Mouse (Mus musculus) gastrocnemius, postnatal 25 days (tissue): ENCODE data around the gene Exosc6. TPM values are rescaled to one million over a fixed set of nuclear protein-coding genes. Genes with fewer than 3 reads are reported as not detected.
"Not testable (repeated sequence)": the region's sequence is repeated elsewhere in the genome, so short reads cannot be mapped to it uniquely, and the experiment has no call there.

Experiments
- DNase-seq: peaks from one replicate; pipeline ENCODE4 v3.0.0; 2022
- microRNA-seq, 2 experiments: library from miRNA; unstranded; fragments of <30 nt; microRNA quantifications; one replicate each; pipeline ENCODE4 v1.2.0; 2021; ENCODE audit warnings: borderline replicate concordance in 2 of 2
- total RNA-seq, 2 experiments: library from RNA; stranded (reverse); gene quantifications; 1 replicate in 1 of 2; 2 replicates in 1 of 2; pipeline ENCODE4 v1.2.3; 2021

Gene Exosc6
- total RNA-seq, 2 experiments from 2014 or later: not detected

DNA sequence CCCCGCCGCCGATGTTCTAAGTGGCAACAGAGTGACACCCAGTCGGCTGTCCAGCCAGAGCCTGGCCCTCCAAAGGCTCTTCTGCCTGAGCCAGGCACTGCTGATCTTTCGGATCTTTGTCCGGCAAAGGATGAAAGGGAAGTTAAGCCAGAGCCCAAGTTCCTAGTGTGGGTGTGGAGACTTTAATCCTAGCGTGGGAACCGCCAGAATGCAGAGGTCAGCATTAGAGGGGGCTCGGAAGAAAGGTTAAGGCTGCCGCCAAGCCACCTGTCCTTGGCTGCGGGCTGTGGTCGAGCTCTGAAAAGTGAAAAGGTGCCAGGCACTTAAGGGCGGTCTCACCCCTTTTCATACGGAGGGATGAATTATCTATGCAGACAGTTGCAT lies 5.5 kb downstream of the Exosc6 start:
- no peak for DNase-seq

- DNase-seq: peak; percentile 73
Observed at GRCm38 (mm10) chr8:111062072-111062757, 6.1 kb downstream of the Exosc6 start.

GRCm38 (mm10) chr8:111062893-111063292 lies 6.8 kb downstream of the Exosc6 start:
- DNase-seq: no peak

- DNase-seq: no peak
Observed at GRCm38 (mm10) chr8:111066308-111066707, 10.2 kb downstream of the Exosc6 start.

GRCm38 (mm10) chr8:111067439-111067838 lies 11.3 kb downstream of the Exosc6 start:
- DNase-seq: no peak

DNA sequence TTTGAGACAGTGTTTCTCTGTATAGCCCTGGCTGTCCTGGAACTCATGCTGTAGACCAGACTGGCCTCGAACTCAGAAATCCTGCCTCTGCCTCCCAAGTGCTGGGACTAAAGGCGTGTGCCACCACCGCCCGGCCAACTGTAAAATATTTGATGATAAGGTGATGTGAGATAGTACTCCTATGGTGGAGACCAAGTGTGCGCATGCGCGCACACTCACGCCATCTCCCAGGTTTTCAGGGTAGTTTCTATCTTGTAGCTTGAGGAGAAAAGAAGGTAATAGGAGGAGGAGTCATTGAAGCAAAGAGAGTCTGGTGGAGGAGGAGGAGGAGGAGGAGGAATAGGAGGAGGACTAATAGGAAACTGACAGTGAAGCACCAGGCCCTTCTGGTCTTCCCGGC lies 12.5 kb downstream of the Exosc6 start:
- not testable (repeated sequence) for DNase-seq

DNA sequence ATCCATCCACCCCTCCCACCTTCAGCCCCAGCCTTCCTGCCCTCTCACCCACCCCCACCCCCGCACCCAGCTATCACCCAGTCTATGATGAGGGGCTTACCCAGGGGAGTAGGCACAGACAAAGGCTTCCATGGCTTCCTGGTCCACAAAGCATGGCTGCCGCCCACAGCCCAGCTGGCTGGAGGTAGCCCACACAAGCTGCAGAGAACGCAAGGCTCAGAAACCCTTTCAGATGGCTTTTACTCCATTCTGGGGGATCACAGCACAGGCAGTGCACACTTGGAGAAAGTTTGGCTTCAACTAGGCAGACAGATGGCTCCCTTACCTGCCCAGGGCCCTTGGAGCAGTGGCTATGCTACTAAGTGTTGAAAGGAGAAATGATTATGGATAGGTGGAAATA lies 19.8 kb downstream of the Exosc6 start:
- no peak for DNase-seq

GRCm38 (mm10) chr8:111079461-111079860 lies 23.3 kb downstream of the Exosc6 start:
- DNase-seq: no peak

GRCm38 (mm10) chr8:111079861-111080271 lies 23.7 kb downstream of the Exosc6 start:
- peak; percentile 12 for DNase-seq

- no peak for DNase-seq
Observed at GRCm38 (mm10) chr8:111081580-111082258, 25.6 kb downstream of the Exosc6 start.

- DNase-seq: not testable (repeated sequence)
Observed at GRCm38 (mm10) chr8:111083936-111084335, 27.8 kb downstream of the Exosc6 start.

DNA sequence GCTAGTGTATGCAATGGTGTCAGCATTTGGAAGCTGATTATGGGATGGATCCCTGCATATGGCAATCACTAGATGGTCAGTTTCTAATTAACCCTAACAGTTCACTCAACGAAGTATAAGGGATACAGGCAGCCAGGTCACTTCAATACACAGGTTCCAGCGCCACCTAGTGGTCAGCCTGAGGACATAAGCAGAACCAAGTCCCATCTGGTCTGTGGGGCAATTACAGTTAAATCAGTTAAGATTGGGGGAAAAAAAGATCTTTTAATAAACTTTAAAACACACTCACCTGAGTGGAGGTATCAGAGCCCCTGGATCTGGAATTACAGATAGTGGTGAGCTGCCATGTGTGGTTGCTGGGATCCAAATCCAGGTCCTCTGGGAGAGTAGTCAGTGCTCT lies 34.0 kb downstream of the Exosc6 start:
- peak; percentile 42 for DNase-seq

DNA sequence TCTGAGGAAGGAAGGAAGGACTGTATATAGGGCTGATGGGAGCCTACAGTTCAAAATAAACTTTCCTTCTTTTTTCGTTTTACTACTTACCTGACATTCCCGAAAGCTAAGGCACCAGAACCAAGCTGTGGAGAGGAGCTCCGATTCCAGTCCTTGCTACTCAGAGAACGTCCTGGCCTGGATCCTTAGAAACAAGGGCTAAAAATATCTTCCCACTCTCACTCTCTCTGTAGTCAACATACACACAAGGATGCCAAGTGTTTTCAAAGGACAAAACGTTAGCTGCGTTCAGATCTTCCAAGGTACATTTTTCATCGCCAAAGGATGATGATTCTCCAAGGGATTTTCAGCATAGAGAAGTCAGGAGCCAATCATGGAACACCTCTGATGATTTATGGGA lies 35.6 kb downstream of the Exosc6 start:
- DNase-seq: peak; percentile 10

DNA sequence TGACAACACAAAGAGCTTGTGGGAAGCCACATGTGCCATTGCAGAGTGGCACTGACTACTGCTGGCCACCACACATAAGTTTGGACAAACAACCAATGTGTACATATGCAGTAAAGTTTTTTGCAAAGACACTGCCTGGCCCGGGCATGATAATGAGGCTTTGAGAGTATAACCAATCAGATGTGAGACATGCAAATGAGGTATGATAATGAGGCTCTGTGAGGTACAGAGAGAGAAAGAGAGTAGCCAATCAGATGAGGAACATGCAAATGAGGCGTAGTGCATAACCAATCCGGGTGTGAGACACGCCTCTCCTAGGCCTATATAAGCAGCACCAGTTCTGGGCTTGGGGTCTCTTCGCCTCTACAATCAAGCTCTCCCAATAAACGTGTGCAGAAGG lies 36.2 kb downstream of the Exosc6 start, which contains the start of gene Clec18a:
TSS of gene Clec18a (minus strand) at position 101 of the 400 bp plus-strand sequence.
- DNase-seq: not testable (repeated sequence)

DNA sequence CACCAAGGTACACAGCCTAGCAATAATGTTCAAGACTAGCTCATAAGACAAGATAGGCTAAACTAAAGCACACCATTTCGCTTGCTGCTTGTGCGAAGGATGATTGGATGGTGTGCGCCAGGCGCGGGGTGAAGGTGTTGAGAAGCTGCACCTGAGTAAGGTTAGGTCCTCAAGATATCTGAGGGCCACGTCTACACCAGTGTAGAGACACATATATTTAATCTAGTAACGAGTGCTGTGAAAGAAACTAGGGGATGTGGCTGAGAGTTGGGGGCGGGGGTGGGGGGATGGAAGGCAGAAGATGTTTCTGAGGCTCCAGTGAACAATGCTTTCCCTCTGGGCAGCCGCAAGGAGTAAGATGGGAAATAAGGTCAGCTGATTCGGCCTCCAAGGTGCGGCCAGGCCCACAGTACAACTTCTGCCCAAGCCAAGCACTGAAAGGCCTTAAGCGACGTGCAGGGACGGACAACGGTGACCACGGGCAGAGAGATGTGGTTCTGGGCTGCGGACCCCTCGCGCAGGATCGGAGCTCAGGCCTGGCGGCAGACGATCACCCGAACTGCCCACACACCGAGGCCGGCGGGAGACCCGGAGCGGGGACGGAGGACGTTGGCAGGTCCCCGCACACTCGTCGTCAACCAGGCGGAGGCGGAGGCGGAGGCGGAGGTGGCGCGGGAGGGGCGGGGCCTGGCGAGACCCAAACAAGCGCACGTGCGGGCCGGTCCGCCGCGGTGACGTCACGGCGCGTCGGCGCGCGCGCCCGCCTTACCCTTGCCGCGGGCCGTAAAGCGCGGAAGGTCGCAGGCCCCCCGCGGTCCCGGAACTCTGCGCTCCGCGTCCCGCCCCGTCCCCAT lies 38.0 kb downstream of the Exosc6 start, which contains the start of gene Pdpr:
TSS of gene Pdpr (plus strand) at position 766 of the 854 bp plus-strand sequence.
- peak; percentile 94 for DNase-seq

DNA sequence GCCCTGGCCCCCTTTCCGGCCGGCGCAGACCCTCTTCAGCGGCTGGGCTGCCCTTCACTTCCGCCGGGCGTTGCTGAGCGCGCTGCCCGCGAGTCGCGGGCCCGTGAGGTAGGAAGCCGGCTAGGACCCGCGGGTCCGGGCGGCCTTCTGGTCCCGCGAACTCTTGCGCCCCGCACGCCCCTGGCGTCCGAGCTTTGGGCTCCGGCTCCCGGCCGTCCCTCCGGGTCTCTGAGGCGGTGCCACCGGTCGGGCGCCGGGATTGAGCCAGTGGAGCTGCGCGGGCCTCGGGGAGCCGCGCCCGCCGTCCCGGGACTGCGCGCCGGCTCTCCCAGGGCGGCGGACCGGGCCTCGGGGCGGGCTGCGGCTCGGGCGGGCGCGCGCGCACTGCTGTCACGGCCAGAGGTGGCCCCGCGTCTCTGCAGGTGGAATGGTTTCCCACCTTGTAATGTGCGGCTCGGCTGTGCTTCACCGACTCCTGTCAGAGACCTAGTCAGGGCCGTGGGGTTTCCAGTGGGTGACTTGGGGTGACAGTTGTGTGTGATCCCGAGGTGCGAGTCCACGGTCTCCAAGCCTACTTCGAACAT lies 38.7 kb downstream of the Exosc6 start:
- not testable (repeated sequence) for DNase-seq

Small RNAs within 50 kb of the gene (microRNA-seq; reads per million reads assigned to microRNA genes)
- 0 reads per million in 2 experiments for gene Gm24103
- 0 reads per million in 2 experiments for gene Mir3473d

Other genes starting within 250 kb of the Exosc6 start
- gene Cog4, start 209.7 kb upstream of the Exosc6 start, total RNA-seq: 10 to 100 TPM; 56.0 to 63.1 TPM
- gene Sf3b3, start 209.6 kb upstream of the Exosc6 start, total RNA-seq: 10 to 100 TPM; 18.4 to 19.2 TPM
- 1 to 10 TPM; 3.2 to 3.3 TPM for gene Fuk, start 153.9 kb upstream of the Exosc6 start, total RNA-seq
- gene St3gal2, start 136.4 kb upstream of the Exosc6 start, total RNA-seq: 10 to 100 TPM; 43.5 to 45.3 TPM
- 10 to 100 TPM; 24.2 to 27.0 TPM for gene Ddx19a, start 58.5 kb upstream of the Exosc6 start, total RNA-seq
- gene Ddx19b, start 24.6 kb upstream of the Exosc6 start, total RNA-seq: 10 to 100 TPM; 11.4 to 11.5 TPM
- gene Aars, start 23.2 kb upstream of the Exosc6 start, total RNA-seq: 10 to 100 TPM; 38.8 to 47.1 TPM
- gene Clec18a, start 36.1 kb downstream of the Exosc6 start, total RNA-seq: under 1 TPM; 0.64 to 0.88 TPM
- gene Pdpr, start 38.3 kb downstream of the Exosc6 start, total RNA-seq: 10 to 100 TPM; 89.9 to 97.1 TPM
- 10 to 100 TPM; 32.9 to 36.1 TPM for gene Glg1, start 202.9 kb downstream of the Exosc6 start, total RNA-seq
- 1 to 10 TPM; 4.3 to 4.4 TPM for gene Rfwd3, start 243.9 kb downstream of the Exosc6 start, total RNA-seq